Mouse (Mus musculus) cortical plate, adult 2 months (tissue): ENCODE results near the gene Rbm44.

Experiments used
- CTCF ChIP-seq: fragments of 200-500 bp; IDR thresholded peaks from 2 replicates; pipeline ENCODE4 v1.5.1; 2011; ENCODE audit warnings: mild to moderate bottlenecking, control low read depth, low read length; ENCODE audit not compliant: insufficient read depth; ENCODE audit errors: extremely low read depth
- POLR2A ChIP-seq: fragments of 200-500 bp; IDR thresholded peaks from 2 replicates; pipeline ENCODE4 v1.6.1; 2011; ENCODE audit warnings: mild to moderate bottlenecking, low read length, control low read depth; ENCODE audit not compliant: insufficient read depth; ENCODE audit errors: extremely low read depth

DNA sequence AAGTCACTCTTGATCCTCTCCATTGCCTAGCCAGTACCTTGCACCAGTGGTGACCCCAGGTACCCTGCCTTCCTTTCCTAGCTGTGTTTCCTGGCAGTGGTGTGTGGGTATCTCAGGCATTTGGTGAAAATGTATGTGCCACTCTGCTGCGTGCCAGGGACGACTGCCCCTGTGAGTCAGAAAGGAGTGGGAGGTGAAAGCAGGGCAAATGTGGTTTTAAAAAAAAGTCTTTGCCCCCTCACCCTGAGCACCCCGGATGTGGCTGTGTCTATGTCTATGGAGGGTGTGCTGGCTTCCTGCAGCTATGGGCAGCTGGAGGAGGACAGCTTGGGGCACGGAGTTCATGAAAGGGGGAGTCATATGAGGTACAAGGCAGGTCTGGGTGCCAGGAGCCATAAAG, 48.4 kb downstream of the Rbm44 start:
- no peak for TF ChIP-seq POLR2A
- TF ChIP-seq CTCF = no peak
